Mouse (Mus musculus) lung, adult 10 weeks (tissue): ENCODE results near the gene BC030499. TPM values are rescaled to one million over a fixed set of nuclear protein-coding genes. Genes with fewer than 3 reads are reported as not detected.

ENCODE experiments used
- polyA plus RNA-seq: library from polyadenylated mRNA; stranded (reverse); fragments of 350-450 nt; fragmentation: Illumina TruSeq; extraction: RNeasy Lipid Tissue Mini Kit (QIAGEN cat#74804); gene quantifications from one replicate; pipeline ENCODE4 v1.2.3, GENCODE M21; 2014; ENCODE audit warnings: low read depth, low replicate concordance; ENCODE audit not compliant: insufficient read depth

BC030499 gene
- not detected for polyA plus RNA-seq

GRCm38 (mm10) chr11:78290654-78291053, at the start of gene BC030499:
TSS of gene BC030499 (plus strand) at chr11:78290841.

GRCm38 (mm10) chr11:78245627-78246317, 44.9 kb upstream of the BC030499 start, which contains the start of the genes Sdf2 and Supt6:
TSS of gene Sdf2 (plus strand) at chr11:78245746.
TSS of gene Supt6 (minus strand) at chr11:78245987.

GRCm38 (mm10) chr11:78261380-78262352, 29.0 kb upstream of the BC030499 start, which contains the start of gene 2610507B11Rik:
TSS of gene 2610507B11Rik (plus strand) at chr11:78261752.

GRCm38 (mm10) chr11:78301357-78302084, 10.9 kb downstream of the BC030499 start, which contains the start of gene Spag5:
TSS of gene Spag5 (plus strand) at chr11:78301529.

GRCm38 (mm10) chr11:78322860-78323259, 32.2 kb downstream of the BC030499 start, which contains the start of gene Aldoc:
TSS of gene Aldoc (plus strand) at chr11:78322968.

GRCm38 (mm10) chr11:78327634-78328511, 37.2 kb downstream of the BC030499 start, which contains the start of gene Pigs:
TSS of gene Pigs (plus strand) at chr11:78328415.

GRCm38 (mm10) chr11:78343381-78344327, 53.0 kb downstream of the BC030499 start, which contains the start of gene Unc119:
TSS of gene Unc119 (plus strand) at chr11:78343482.

Other genes with a start within 250 kb of the BC030499 start
- 11.6 TPM for gene Eral1, start 210.5 kb upstream of the BC030499 start, polyA plus RNA-seq
- 5.8 TPM for gene Fam222b, start 196.2 kb upstream of the BC030499 start, polyA plus RNA-seq
- gene Traf4, start 125.3 kb upstream of the BC030499 start, polyA plus RNA-seq: 10.4 TPM
- gene Nek8, start 114.2 kb upstream of the BC030499 start, polyA plus RNA-seq: 6.4 TPM
- gene Tlcd1, start 114.1 kb upstream of the BC030499 start, polyA plus RNA-seq: 10.2 TPM
- gene Rpl23a, start 107.3 kb upstream of the BC030499 start, polyA plus RNA-seq: 2,050 TPM
- 29.1 TPM for gene Rab34, start 102.4 kb upstream of the BC030499 start, polyA plus RNA-seq
- 6.4 TPM for gene Proca1, start 97.4 kb upstream of the BC030499 start, polyA plus RNA-seq
- gene Sdf2, start 45.1 kb upstream of the BC030499 start, polyA plus RNA-seq: 85.1 TPM
- gene Supt6, start 44.9 kb upstream of the BC030499 start, polyA plus RNA-seq: 17.9 TPM
- gene 2610507B11Rik, start 29.1 kb upstream of the BC030499 start, polyA plus RNA-seq: 32.5 TPM
- gene Spag5, start 10.7 kb downstream of the BC030499 start, polyA plus RNA-seq: 0.42 TPM
- 6.4 TPM for gene Aldoc, start 32.1 kb downstream of the BC030499 start, polyA plus RNA-seq
- 24.9 TPM for gene Pigs, start 37.6 kb downstream of the BC030499 start, polyA plus RNA-seq
- 40.3 TPM for gene Unc119, start 52.6 kb downstream of the BC030499 start, polyA plus RNA-seq
- not detected for gene Foxn1, start 95.7 kb downstream of the BC030499 start, polyA plus RNA-seq
- gene Slc13a2, start 131.4 kb downstream of the BC030499 start, polyA plus RNA-seq: 0.40 TPM
- 4.6 TPM for gene Slc46a1, start 174.9 kb downstream of the BC030499 start, polyA plus RNA-seq
- 0.06 TPM for gene Sarm1, start 206.9 kb downstream of the BC030499 start, polyA plus RNA-seq
- gene Vtn, start 208.2 kb downstream of the BC030499 start, polyA plus RNA-seq: 18.2 TPM
- not detected for gene Sebox, start 212.6 kb downstream of the BC030499 start, polyA plus RNA-seq
- gene Tmem199, start 221.3 kb downstream of the BC030499 start, polyA plus RNA-seq: 20.9 TPM
- gene Poldip2, start 221.4 kb downstream of the BC030499 start, polyA plus RNA-seq: 45.2 TPM
- gene Tnfaip1, start 245.5 kb downstream of the BC030499 start, polyA plus RNA-seq: 46.8 TPM
- 146 TPM for gene Ift20, start 245.5 kb downstream of the BC030499 start, polyA plus RNA-seq